Mouse (Mus musculus): ENCODE measurements around the gene Trim80. TPM values are rescaled to one million over a fixed set of nuclear protein-coding genes. Genes with fewer than 3 reads are reported as not detected.
"Not testable (repeated sequence)": the region's sequence is repeated elsewhere in the genome, so short reads cannot be mapped to it uniquely, and the experiment has no call there.

Trim80 gene
- polyA plus RNA-seq, 1 experiment from 2014 or later = not detected

DNA sequence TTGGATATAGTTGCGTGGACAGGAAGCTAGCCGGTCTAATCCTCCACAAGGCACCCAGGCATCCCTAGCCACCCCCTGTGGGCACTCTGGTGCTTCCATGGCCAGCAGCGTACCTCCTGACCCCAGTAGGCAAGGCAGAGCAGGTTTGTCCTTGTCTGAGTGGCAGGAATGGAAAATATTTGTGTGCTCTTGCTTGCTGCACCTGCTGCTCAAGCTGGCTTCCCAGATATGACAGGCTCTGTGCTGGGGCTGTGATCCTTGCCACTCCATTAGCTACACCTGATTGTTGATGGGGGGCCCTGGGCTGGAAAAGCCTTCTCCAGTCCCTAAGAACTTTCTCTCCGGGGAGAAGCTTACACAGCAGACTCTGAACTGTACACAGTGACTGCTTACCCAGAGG, 13.0 kb downstream of the Trim80 start:
- WGBS = 69% methylated on average over 4 of the region's 4 CpGs
- 0 out of 2 replicates have a peak, but pooled peaks cover 7% of the 10 kb centered on the region for H3K4me1 ChIP-seq
- H3K4me2 ChIP-seq (replicated peaks) = no peak overlapping the region
- no peaks in the 10 kb centered on the region for H3K36me3 ChIP-seq
- H3K4me3 ChIP-seq = no peak overlapping the region
- H3K27ac ChIP-seq = no peak overlapping the region
- no peaks in the 10 kb centered on the region for H3K9me3 ChIP-seq
- ATAC-seq (ENCODE audit: low FRiP score, low read depth) = no peak
- no peak overlapping the region for H3K9ac ChIP-seq
- H3K27me3 ChIP-seq (replicated peaks) = no peaks in the 10 kb centered on the region

DNA sequence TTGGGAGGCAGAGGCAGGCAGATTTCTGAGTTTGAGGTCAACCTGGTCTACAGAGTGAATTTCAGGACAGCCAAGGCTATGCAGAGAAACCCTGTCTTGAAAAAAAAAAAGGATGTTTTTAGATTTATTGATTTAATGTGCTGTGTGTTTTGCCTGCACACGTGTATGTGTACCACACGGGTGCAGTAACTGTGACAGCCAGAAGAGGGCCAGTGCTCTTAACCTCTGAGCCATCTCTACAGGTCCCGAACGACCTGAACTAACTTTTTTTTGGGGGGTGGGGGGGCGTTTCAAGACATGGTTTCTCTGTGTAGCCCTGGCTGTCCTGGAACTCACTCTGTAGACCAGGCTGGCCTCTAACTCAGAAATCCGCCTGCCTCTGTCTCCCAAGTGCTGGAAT, 14.5 kb downstream of the Trim80 start:
- not testable (repeated sequence) for H3K27ac ChIP-seq; H3K36me3 ChIP-seq; H3K9me3 ChIP-seq; H3K27me3 ChIP-seq (replicated peaks); ATAC-seq (ENCODE audit: low FRiP score, low read depth); H3K4me2 ChIP-seq (replicated peaks); H3K4me3 ChIP-seq; H3K4me1 ChIP-seq; H3K9ac ChIP-seq
- 83% methylated on average over 6 of the region's 6 CpGs for WGBS

- no peaks in the 10 kb centered on the region for H3K36me3 ChIP-seq
- no peak overlapping the region for H3K4me3 ChIP-seq
- 0 out of 2 replicates have a peak, but pooled peaks cover 7% of the 10 kb centered on the region for H3K4me1 ChIP-seq
- H3K27ac ChIP-seq = no peak overlapping the region
- H3K9me3 ChIP-seq = no peaks in the 10 kb centered on the region
- ATAC-seq (ENCODE audit: low FRiP score, low read depth) = no peak
- WGBS = 86% methylated on average over 15 of the region's 15 CpGs
- no peak overlapping the region for H3K4me2 ChIP-seq (replicated peaks)
- H3K9ac ChIP-seq = no peak overlapping the region
- H3K27me3 ChIP-seq (replicated peaks) = no peaks in the 10 kb centered on the region
Measured at GRCm38 (mm10) chr11:115455619-115456018, 15.3 kb downstream of the Trim80 start.

DNA sequence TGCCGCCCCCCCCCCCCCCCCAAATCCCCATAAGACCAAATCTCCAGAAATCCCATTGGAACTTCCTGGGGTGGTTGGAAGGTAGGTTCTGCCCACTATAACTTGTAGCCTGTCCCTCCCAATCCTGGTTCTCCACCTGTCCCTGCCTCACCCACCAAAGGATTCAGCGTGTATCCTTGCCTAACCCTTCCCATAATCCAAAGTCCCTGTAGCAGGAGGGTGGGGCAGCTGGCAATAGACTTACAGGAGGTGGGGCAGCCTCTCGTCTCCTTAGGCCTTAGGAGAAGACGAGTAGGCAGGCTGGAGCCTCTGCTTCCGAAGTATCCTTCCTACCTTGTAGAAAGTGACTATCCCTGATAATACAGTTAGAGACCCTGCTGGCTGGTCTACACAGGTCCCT, 15.8 kb downstream of the Trim80 start:
- Histone ChIP-seq H3K9ac (no peak overlapping the region), H3K27me3 (replicated peaks) (no peaks in the 10 kb centered on the region), H3K36me3 (no peaks in the 10 kb centered on the region), H3K4me3 (no peak overlapping the region), H3K9me3 (no peaks in the 10 kb centered on the region), H3K27ac (no peak overlapping the region), H3K4me2 (replicated peaks) (no peak overlapping the region), H3K4me1 (0 out of 2 replicates have a peak, but pooled peaks cover 7% of the 10 kb centered on the region)
- WGBS = 89% methylated on average over 5 of the region's 5 CpGs
- no peak for ATAC-seq (ENCODE audit: low FRiP score, low read depth)

DNA sequence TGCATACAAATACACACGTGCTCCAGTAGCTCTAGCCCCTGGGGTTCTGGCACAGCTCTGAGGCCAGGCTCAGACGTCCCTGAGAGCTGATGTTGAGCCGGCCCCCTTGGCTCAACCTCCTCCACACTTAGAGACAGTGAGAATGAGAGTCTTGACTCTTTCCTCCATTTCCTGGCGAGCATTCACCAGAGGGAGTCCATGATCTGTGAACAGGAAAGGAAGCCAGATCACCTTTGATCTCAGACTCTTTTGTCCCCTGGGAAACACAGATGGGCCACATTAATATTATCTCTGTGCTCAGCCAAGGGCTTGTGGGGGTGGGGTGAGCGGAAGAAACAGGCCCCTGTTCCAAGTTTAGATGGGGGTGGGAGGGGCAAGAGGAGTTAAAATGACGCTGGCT, 17.1 kb downstream of the Trim80 start:
- 45% methylated on average over 6 of the region's 6 CpGs for WGBS
- Histone ChIP-seq H3K4me1 (0 out of 2 replicates have a peak, but pooled peaks cover 7% of the 10 kb centered on the region), H3K27ac (no peak overlapping the region)

GRCm38 (mm10) chr11:115460976-115461375, 20.6 kb downstream of the Trim80 start:
- Histone ChIP-seq H3K4me1 (0 out of 2 replicates have a peak, but pooled peaks cover 7% of the 10 kb centered on the region), H3K4me2 (replicated peaks) (no peak overlapping the region), H3K27me3 (replicated peaks) (no peaks in the 10 kb centered on the region), H3K4me3 (no peak overlapping the region), H3K27ac (no peak overlapping the region), H3K36me3 (no peaks in the 10 kb centered on the region), H3K9ac (no peak overlapping the region), H3K9me3 (no peaks in the 10 kb centered on the region)
- ATAC-seq (ENCODE audit: low FRiP score, low read depth) = no peak
- 21% methylated on average over 8 of the region's 8 CpGs for WGBS

More for the DNA sequence above, 17.1 kb downstream of the Trim80 start:
- H3K9me3 ChIP-seq = no peaks in the 10 kb centered on the region
- H3K36me3 ChIP-seq = no peaks in the 10 kb centered on the region
- H3K4me3 ChIP-seq = no peak overlapping the region
- no peak for ATAC-seq (ENCODE audit: low FRiP score, low read depth)
- no peaks in the 10 kb centered on the region for H3K27me3 ChIP-seq (replicated peaks)
- H3K4me2 ChIP-seq (replicated peaks) = no peak overlapping the region
- H3K9ac ChIP-seq = no peak overlapping the region

GRCm38 (mm10) chr11:115461846-115462242, 21.5 kb downstream of the Trim80 start:
- Histone ChIP-seq H3K9me3 (no peaks in the 10 kb centered on the region), H3K4me2 (replicated peaks) (no peak overlapping the region), H3K27me3 (replicated peaks) (no peaks in the 10 kb centered on the region), H3K4me3 (no peak overlapping the region), H3K36me3 (no peaks in the 10 kb centered on the region), H3K27ac (no peak overlapping the region), H3K4me1 (0 out of 2 replicates have a peak, but pooled peaks cover 7% of the 10 kb centered on the region), H3K9ac (no peak overlapping the region)
- no peak for ATAC-seq (ENCODE audit: low FRiP score, low read depth)
- WGBS = 73% methylated on average over 5 of the region's 5 CpGs

- H3K4me1 ChIP-seq = peaks cover 7% of the 10 kb centered on the region; the same call in 1 of the 2 replicates
- H3K27me3 ChIP-seq (replicated peaks) = no peaks in the 10 kb centered on the region
- H3K9me3 ChIP-seq = no peaks in the 10 kb centered on the region
- no peak within 1 kb of the TSS for H3K9ac ChIP-seq
- no peak within 1 kb of the TSS for H3K27ac ChIP-seq
- no peak within 1 kb of the TSS for H3K4me2 ChIP-seq (replicated peaks)
- 79% methylated on average over 16 of the region's 16 CpGs for WGBS
- H3K36me3 ChIP-seq = no peaks in the 10 kb centered on the region
- ATAC-seq (ENCODE audit: low FRiP score, low read depth) = no peak
- H3K4me3 ChIP-seq = no peak within 1 kb of the TSS
Measured at GRCm38 (mm10) chr11:115462243-115462891, 22.0 kb downstream of the Trim80 start, which contains the start of gene Slc16a5. Gene Slc16a5, plus strand, starts transcription at chr11:115462474.

DNA sequence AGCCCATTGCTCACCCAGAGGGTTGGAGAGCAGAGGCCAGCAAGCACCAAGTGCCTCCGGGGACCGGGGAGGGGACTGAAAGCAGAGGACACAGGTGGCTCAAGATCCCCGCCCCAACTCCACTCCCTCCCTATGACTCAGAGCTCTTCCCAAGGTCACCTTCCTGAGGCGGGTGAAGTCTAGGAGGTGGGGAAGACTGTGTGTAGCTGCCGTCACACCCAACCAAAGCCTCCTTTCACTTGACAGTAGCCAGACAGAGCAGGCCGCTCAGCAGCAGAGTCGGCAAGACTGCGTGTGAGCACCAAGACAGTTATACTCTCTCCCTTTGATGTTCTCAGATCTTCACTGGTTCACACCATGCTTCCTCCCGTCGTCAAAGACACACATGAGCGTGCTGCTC, 23.1 kb downstream of the Trim80 start:
- no peaks in the 10 kb centered on the region for H3K27me3 ChIP-seq (replicated peaks)
- H3K27ac ChIP-seq = no peak overlapping the region
- H3K9ac ChIP-seq = no peak overlapping the region
- H3K4me1 ChIP-seq = peaks cover 8% of the 10 kb centered on the region; the same call in 1 of the 2 replicates
- 72% methylated on average over 11 of the region's 11 CpGs for WGBS
- H3K4me2 ChIP-seq (replicated peaks) = no peak overlapping the region
- H3K4me3 ChIP-seq = no peak overlapping the region
- H3K9me3 ChIP-seq = no peaks in the 10 kb centered on the region
- H3K36me3 ChIP-seq = no peaks in the 10 kb centered on the region
- no peak for ATAC-seq (ENCODE audit: low FRiP score, low read depth)

DNA sequence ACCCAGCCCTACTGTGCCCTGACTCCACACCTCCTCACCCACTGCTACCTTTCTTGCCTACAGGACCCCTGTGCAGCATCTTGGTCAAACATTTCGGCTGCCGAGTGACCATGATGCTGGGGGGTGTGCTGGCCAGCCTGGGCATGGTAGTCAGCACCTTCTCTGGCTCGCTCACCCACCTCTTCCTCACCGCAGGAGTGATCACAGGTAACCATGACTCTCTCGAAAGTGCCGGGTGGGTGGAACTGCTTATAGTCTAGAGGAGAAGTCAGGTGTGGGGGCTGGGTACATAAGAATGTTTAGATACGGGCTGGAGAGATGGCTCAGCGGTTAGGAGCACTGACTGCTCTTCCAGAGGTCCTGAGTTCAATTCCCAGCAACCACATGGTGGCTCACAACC, 24.5 kb downstream of the Trim80 start:
- 88% methylated on average over 8 of the region's 8 CpGs for WGBS
- H3K27ac ChIP-seq = no peak overlapping the region
- H3K27me3 ChIP-seq (replicated peaks) = no peaks in the 10 kb centered on the region
- peaks cover 8% of the 10 kb centered on the region; the same call in 1 of the 2 replicates for H3K4me1 ChIP-seq
- no peak overlapping the region for H3K4me3 ChIP-seq
- no peaks in the 10 kb centered on the region for H3K9me3 ChIP-seq
- no peak overlapping the region for H3K4me2 ChIP-seq (replicated peaks)
- H3K36me3 ChIP-seq = no peaks in the 10 kb centered on the region
- no peak for ATAC-seq (ENCODE audit: low FRiP score, low read depth)
- no peak overlapping the region for H3K9ac ChIP-seq

DNA sequence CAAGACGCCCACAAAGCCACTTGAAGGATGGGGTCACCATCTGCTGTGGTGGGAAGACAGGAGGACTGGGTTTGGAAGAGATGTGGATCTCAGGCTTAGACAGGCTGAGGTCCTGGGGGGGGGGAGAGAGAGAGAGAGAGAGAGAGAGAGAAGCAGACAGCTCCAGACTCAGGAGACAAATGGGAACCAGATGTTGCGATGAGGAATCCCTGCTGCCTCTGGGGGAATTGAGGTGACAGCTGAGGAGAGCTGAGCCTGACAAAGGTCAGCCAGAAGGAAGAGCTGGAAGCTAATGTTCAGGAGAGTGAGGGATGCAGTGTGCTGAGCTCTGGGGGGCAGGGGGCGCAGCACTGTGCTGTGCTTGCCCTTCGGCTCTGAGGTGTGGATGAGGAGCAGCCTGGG, 26.9 kb downstream of the Trim80 start:
- Histone ChIP-seq H3K36me3 (no peaks in the 10 kb centered on the region), H3K4me2 (replicated peaks) (no peak overlapping the region), H3K4me3 (no peak overlapping the region), H3K4me1 (peaks cover 8% of the 10 kb centered on the region; the same call in 1 of the 2 replicates), H3K27me3 (replicated peaks) (no peaks in the 10 kb centered on the region), H3K9me3 (no peaks in the 10 kb centered on the region), H3K27ac (no peak overlapping the region), H3K9ac (no peak overlapping the region)
- WGBS = 42% methylated on average over 4 of the region's 4 CpGs
- no peak for ATAC-seq (ENCODE audit: low FRiP score, low read depth)

- Histone ChIP-seq H3K4me1 (peaks cover 30% of the 10 kb centered on the region), H3K27ac (no peak overlapping the region), H3K27me3 (replicated peaks) (no peaks in the 10 kb centered on the region), H3K4me3 (no peak overlapping the region), H3K9me3 (no peaks in the 10 kb centered on the region), H3K36me3 (no peaks in the 10 kb centered on the region), H3K9ac (no peak overlapping the region), H3K4me2 (replicated peaks) (no peak overlapping the region)
- 88% methylated on average over 7 of the region's 7 CpGs for WGBS
- ATAC-seq (ENCODE audit: low FRiP score, low read depth) = no peak
Measured at GRCm38 (mm10) chr11:115472183-115472582, 31.8 kb downstream of the Trim80 start.

All from neural tube, embryonic 12.5 days (tissue).